Mouse (Mus musculus) heart, postnatal 0 days (tissue): Measurements from ENCODE around the gene Fgfr2.
A peak's percentile ranks its signal among the peaks of the same experiment; 100 is the strongest.

Source experiments
- CTCF ChIP-seq: IDR thresholded peaks from 2 replicates; pipeline ENCODE4 v1.5.1; 2016; ENCODE audit warnings: antibody characterized with exemption, control low read depth, low read depth
- EP300 ChIP-seq: IDR thresholded peaks from 2 replicates; pipeline ENCODE4 v1.6.1; 2016; ENCODE audit warnings: antibody characterized with exemption, low read depth

GRCm38 (mm10) chr7:131297151-131297550 is 1826.0 kb downstream of the Fgfr2 start:
- TF ChIP-seq CTCF (peak; percentile 15; the same call in 1 of the 2 replicates), EP300 (no peak)
